Mouse (Mus musculus) hindbrain, postnatal 0 days (tissue): ENCODE measurements around the gene Ssna1. TPM values are rescaled to one million over a fixed set of nuclear protein-coding genes. Genes with fewer than 3 reads are reported as not detected.
"Not testable (repeated sequence)": the region's sequence is repeated elsewhere in the genome, so short reads cannot be mapped to it uniquely, and the experiment has no call there.

Experiments
- ATAC-seq: fragments of 200-750 bp; cut with Nextera tagmentation; 2 replicates; pipeline ENCODE4 v1.8.0; 2017; ENCODE audit warnings: mild to moderate bottlenecking, moderate TSS enrichment, moderate library complexity
- DNase-seq: peaks from one replicate; pipeline ENCODE4 v3.0.0-alpha.2; 2015; ENCODE audit warnings: low spot score
- H3K27ac ChIP-seq: fragments of 300-500 bp; sonication (generic); 2 replicates; pipeline ENCODE4 v1.5.1; 2014; ENCODE audit warnings: mild to moderate bottlenecking
- H3K27me3 ChIP-seq: fragments of 300-500 bp; sonication (generic); 2 replicates; pipeline ENCODE4 v1.6.1; 2014; ENCODE audit warnings: low read length, mixed read lengths; ENCODE audit not compliant: insufficient read depth
- H3K36me3 ChIP-seq: fragments of 300-500 bp; sonication (generic); 2 replicates; pipeline ENCODE4 v1.6.1; 2014; ENCODE audit warnings: low read length, mixed read lengths; ENCODE audit not compliant: insufficient read depth
- H3K4me1 ChIP-seq: fragments of 300-500 bp; sonication (generic); 2 replicates; pipeline ENCODE4 v1.6.1; 2014; ENCODE audit warnings: antibody characterized with exemption, low read length, mixed read lengths; ENCODE audit not compliant: insufficient read depth
- H3K4me2 ChIP-seq: fragments of 300-500 bp; sonication (generic); 2 replicates; pipeline ENCODE4 v1.6.1; 2014; ENCODE audit warnings: low read depth, mild to moderate bottlenecking, low read length, moderate library complexity, mixed read lengths
- H3K4me3 ChIP-seq: fragments of 300-500 bp; sonication (generic); 2 replicates; pipeline ENCODE4 v1.5.1; 2014; ENCODE audit warnings: low read length
- H3K9ac ChIP-seq: fragments of 300-500 bp; sonication (generic); replicated peaks from 2 replicates; pipeline ENCODE4 v1.6.1; 2014; ENCODE audit warnings: mild to moderate bottlenecking, low read length, moderate library complexity, mixed read lengths
- H3K9me3 ChIP-seq: fragments of 300-500 bp; sonication (generic); 2 replicates; pipeline ENCODE4 v1.6.1; 2016; ENCODE audit warnings: low read length, mixed read lengths
- CTCF ChIP-seq: IDR thresholded peaks from 2 replicates; pipeline ENCODE4 v1.5.1; 2016; ENCODE audit warnings: antibody characterized with exemption, control low read depth, low read depth
- WGBS: fragments of 180-500 bp; shearing (Covaris S2); extraction: QIAGEN DNeasy Blood & Tissue Kit; methylation state at CpG from one replicate; pipeline ENCODE4 v1.1.7; 2014; 5-methylcytosine and 5-hydroxymethylcytosine counted together
- polyA plus RNA-seq: library from polyadenylated mRNA; unstranded; fragments of >200 nt; fragmentation: Nextera tagmentation; extraction: Ambion mirVana; gene quantifications from 2 replicates; pipeline ENCODE4 v1.2.1, GENCODE M21; 2015
- total RNA-seq: library from RNA; depleted of rRNA; stranded (reverse); fragments of >200 nt; gene quantifications from 2 replicates; pipeline ENCODE4 v1.2.3, GENCODE M21; 2014

The Ssna1 gene
- total and polyA plus RNA-seq, 2 experiments from 2014 or later: 120 to 165 TPM

DNA sequence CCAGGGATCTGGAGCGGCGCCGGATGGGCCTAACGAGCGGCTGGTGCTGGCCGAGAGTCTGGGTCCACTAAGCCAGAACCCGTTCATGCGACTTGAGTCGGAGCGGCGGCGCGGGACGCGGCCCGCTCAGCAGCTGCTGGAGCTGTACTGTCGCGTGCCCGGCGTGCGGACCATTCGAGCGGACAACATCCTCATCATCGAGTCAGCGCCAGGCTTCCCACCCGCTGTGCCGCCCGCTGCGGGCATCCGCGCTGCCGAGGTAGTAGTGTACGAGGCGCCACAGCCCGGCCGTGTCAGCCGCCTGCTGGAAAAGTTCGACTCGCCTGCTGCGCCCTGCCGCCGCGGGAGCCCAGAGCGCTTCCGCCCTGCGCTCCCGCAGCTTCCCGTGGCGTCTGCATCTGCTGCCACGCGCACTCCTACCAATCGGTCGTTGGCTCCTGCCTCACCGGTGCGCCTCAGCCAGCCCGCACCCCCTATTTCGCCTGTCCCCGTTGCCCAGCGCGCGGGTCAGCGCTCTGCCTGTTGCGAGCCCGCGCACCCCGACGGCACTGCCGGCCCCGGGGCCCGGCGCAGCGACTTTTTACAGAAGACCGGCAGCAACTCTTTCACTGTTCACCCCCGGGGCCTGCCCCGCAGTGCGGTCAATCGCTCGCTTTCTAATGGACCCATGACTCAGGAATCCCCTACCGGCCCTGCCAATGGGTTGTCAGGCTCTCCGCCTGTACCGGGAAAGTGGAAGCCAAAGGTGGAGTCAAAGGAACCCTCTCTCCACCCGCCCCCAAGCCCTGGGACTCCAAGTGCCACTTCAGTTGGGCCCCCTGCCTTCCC is 9.2 kb downstream of the Ssna1 start:
- no peak for TF ChIP-seq CTCF
- Histone ChIP-seq H3K4me1 (peaks cover 43% of the 10 kb centered on the region), H3K27me3 (no peaks in the 10 kb centered on the region), H3K4me3 (peak overlapping the region; percentile 60), H3K9ac (peak overlapping the region; percentile 66), H3K9me3 (no peaks in the 10 kb centered on the region), H3K36me3 (no peaks in the 10 kb centered on the region), H3K4me2 (peak overlapping the region; percentile 76), H3K27ac (peak overlapping the region; percentile 71)
- DNase-seq: peak; percentile 61
- ATAC-seq: no peak
- 2% methylated on average over 81 of the region's 82 CpGs for WGBS

GRCm38 (mm10) chr2:25262291-25262767 is 9.9 kb downstream of the Ssna1 start, which contains the start of gene Tprn:
Gene Tprn (plus strand): TSS chr2:25262618.
- no peak; the same call in 1 of the 2 replicates for TF ChIP-seq CTCF
- peak within 1 kb of the TSS; percentile 76 for H3K4me2 ChIP-seq
- ATAC-seq: peak; percentile 97
- H3K4me1 ChIP-seq: peaks cover 38% of the 10 kb centered on the region
- H3K27ac ChIP-seq: peak within 1 kb of the TSS; percentile 79
- peak; percentile 98 for DNase-seq
- H3K9me3 ChIP-seq: no peaks in the 10 kb centered on the region
- H3K4me3 ChIP-seq: peak within 1 kb of the TSS; percentile 60
- WGBS: under 1% methylated on average over 39 of the region's 39 CpGs
- H3K9ac ChIP-seq: peak within 1 kb of the TSS; percentile 66
- no peaks in the 10 kb centered on the region for H3K36me3 ChIP-seq
- no peaks in the 10 kb centered on the region for H3K27me3 ChIP-seq

GRCm38 (mm10) chr2:25261870-25262269 is 10.4 kb downstream of the Ssna1 start:
- Histone ChIP-seq H3K36me3 (no peaks in the 10 kb centered on the region), H3K4me2 (peak overlapping the region; percentile 76), H3K27me3 (no peaks in the 10 kb centered on the region), H3K4me3 (peak overlapping the region; percentile 60), H3K27ac (peak overlapping the region; percentile 79), H3K9me3 (no peaks in the 10 kb centered on the region), H3K4me1 (peaks cover 33% of the 10 kb centered on the region), H3K9ac (peak overlapping the region; percentile 28; the same call in 1 of the 2 replicates)
- no peak for TF ChIP-seq CTCF
- no peak for ATAC-seq
- DNase-seq: no peak
- WGBS: 43% methylated on average over 11 of the region's 12 CpGs

GRCm38 (mm10) chr2:25258887-25259286 is 13.4 kb downstream of the Ssna1 start:
- no peaks in the 10 kb centered on the region for H3K36me3 ChIP-seq
- peaks cover 18% of the 10 kb centered on the region for H3K4me1 ChIP-seq
- H3K4me3 ChIP-seq: no peak overlapping the region
- whole genome bisulfite sequencing: 67% methylated on average over 2 of the region's 2 CpGs
- no peak overlapping the region for H3K9ac ChIP-seq
- H3K27me3 ChIP-seq: no peaks in the 10 kb centered on the region
- peak; percentile 60 for TF ChIP-seq CTCF
- no peak overlapping the region for H3K27ac ChIP-seq
- DNase-seq (no peak), ATAC-seq (no peak)
- no peak overlapping the region for H3K4me2 ChIP-seq
- no peaks in the 10 kb centered on the region for H3K9me3 ChIP-seq

- 87% methylated on average over 5 of the region's 5 CpGs for WGBS
- not testable (repeated sequence) for H3K4me3 ChIP-seq, DNase-seq, H3K9me3 ChIP-seq, H3K4me2 ChIP-seq, H3K36me3 ChIP-seq, H3K27ac ChIP-seq, H3K9ac ChIP-seq, ATAC-seq, H3K27me3 ChIP-seq
- H3K4me1 ChIP-seq: peaks cover 13% of the 10 kb centered on the region
Measured at GRCm38 (mm10) chr2:25257250-25257649, 15.0 kb downstream of the Ssna1 start.

DNA sequence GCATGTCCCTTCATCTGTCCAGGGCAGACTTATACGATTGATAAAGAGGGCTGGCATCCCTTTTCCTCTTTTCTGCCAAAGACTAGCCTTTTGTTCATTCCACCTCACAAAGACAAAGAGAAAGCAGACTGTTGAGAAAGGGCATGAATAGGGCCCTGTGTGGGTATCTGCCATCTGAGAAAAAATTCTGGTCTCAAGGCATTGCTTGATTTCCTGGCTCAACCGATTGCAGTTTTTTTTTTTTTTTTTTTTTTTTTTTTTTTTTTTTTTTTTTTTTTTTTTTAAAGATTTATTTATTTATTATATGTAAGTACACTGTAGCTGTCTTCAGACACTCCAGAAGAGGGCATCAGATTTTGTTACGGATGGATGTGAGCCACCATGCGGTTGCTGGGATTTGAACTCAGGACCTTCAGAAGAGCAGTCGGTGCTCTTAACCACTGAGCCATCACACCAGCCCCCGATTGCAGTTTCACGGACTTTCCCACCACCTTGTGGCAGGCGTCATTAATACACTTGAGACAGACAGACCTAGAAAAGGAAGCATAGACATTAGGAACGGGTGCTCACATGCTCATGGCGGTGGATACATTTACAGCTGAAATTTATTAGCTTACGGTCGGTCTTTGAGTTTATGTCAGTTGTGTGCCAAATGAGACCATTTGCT is 15.7 kb downstream of the Ssna1 start:
- peaks cover 13% of the 10 kb centered on the region for H3K4me1 ChIP-seq
- peak overlapping the region; percentile 76 for H3K4me2 ChIP-seq
- 57% methylated on average over 11 of the region's 12 CpGs for WGBS
- H3K27ac ChIP-seq, DNase-seq, H3K36me3 ChIP-seq, H3K27me3 ChIP-seq, ATAC-seq, H3K9me3 ChIP-seq: not testable (repeated sequence)
- H3K4me3 ChIP-seq: peak overlapping the region; percentile 89
- peak overlapping the region; percentile 79 for H3K9ac ChIP-seq
- TF ChIP-seq CTCF: peak; percentile 44
